Mouse (Mus musculus): ENCODE results near the gene Ehf.

Gene Ehf

DNA sequence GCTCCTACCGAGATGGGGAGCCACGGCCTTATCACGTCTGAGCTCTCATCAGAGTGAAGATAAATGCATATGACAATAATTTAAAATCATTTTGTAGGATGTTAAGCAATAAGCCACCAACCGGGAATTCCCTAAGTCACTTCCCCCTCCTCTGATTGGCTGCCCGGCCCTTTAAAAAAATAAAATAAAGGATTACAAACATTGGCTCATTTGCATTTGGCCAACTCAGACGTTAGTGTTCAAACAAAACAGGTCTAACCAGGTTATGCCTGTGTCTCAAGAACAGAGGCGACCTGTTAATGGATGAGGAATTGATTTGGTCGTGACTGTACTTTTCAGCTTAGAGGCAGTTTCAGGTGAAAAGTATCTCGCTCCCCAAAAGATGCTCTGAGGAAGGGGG is at the start of gene Ehf:
TSS of gene Ehf (minus strand) at position 147 of the 400 bp plus-strand sequence.
- no peak for DNase-seq

DNA sequence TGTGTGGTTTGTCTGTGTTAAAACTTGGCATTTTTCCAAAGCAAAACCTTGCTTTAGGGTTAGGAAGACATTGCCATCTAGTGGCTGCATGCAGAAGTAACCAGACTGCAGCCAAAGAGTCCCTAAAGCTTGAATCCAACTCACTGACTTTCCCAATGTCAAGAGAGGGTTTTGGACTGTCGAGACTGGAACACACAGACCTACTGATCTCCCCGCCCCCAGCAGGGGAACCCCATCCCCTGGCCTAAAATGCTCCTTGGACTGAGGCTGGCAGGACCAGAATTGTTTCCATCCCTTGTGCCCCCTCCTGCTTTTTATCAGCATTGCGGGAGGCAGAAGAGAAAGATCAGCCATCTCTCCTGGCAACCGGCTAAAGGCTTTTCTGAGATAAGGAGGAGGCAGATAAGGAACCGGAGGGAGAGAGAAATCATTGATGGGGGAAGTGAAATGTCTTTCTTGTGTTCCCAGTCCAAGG is 44.4 kb upstream of the Ehf start:
- DNase-seq: peak; percentile 16

DNA sequence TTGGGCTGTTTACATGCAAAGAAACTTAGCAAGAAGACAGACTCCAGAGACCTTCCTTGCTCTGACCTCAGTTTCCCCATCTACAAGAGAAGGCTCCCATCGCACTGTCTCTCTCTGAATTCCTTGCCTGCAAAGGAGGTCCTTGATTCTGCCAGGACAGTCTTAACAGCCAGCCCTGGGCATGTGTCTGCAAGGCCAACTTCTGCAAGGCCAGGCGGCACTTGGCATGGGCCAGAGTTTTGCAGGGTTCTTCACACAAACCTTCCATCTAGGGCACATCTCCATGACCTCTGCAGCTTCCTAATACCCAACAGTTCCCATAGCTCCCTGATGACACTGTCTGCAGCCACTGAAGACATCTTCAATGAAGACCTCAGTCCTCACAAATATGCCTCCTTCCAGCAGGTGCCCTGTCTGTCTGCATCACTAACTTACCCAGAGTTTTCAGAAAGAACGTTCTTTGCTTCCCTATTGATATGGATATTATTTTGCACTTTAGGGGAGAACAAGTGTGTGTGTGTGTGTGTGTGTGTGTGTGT is 43.7 kb upstream of the Ehf start:
- DNase-seq: no peak

- no peak for DNase-seq
These were observed 40.5 kb upstream of the Ehf start for GRCm38 (mm10) chr2:103343611-103344010.

- no peak for DNase-seq
These were observed 39.0 kb upstream of the Ehf start for GRCm38 (mm10) chr2:103342123-103342522.

GRCm38 (mm10) chr2:103341375-103341971 is 38.4 kb upstream of the Ehf start:
- no peak for DNase-seq

- DNase-seq: no peak
These were observed 35.6 kb upstream of the Ehf start for GRCm38 (mm10) chr2:103338706-103339105.

DNA sequence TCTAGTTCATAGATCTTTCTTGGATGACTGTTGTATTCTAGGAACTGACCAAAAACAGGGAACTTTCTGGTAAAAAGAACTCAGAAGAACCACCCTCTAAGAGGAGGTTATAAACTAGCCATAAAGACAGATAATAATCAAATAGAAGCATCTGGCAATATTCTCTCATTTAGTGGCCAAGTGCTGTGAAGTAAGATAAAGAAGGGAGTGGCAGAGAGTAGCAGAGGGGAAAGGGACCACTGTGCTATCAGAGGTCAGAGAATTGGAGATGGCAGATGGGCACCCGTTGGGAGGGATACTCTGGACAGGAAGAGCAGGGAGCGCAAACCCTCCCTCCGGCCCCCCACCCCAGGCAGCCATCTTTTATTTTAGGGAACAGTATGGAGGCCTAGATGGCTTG is 34.3 kb upstream of the Ehf start:
- no peak for DNase-seq

DNA sequence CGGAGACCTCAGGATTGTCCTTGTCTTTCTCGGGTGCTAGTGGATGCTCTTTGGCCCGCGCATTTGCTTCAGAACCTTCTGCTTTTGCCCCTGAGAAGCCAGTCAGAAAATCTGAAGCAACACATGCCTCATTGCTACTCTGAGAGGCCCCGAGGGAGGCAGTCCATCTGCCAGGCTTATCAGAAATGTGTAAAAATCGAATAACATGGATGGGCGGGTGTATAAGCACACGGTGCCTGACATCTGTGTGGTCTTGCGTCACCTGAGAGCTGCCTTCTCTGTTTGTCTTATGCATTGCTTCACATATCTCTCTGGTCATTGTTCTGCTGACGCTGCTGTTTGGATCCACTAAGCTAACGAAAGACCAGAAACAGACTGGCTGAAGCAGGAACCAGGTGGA is 33.5 kb upstream of the Ehf start:
- no peak for DNase-seq

- no peak for DNase-seq
These were observed 32.9 kb upstream of the Ehf start for GRCm38 (mm10) chr2:103336000-103336399.

DNA sequence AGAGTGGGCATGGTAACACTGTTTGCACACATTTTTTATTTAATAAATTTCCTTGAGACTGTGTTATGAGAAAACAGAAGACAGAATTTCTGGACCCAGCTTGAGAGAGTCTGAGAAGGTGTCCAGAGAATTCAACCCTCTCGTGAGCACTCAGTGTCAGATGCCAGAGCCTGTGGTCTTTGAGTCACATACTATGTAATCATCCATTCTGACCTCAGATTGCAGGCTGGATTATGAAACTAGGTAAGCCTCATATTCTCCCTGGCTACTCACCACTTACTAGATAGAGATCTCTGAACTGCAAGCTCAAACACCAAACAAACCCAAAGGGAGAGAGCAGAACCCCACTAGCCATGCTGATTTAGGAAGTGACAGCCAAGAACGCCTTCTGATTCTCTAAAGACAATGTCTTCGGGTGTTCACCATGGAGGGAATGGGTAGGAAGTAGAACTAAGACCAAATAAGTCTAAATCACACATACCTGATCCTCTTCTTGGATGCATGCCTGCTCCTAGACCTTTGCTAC is 28.7 kb upstream of the Ehf start:
- DNase-seq: no peak

DNA sequence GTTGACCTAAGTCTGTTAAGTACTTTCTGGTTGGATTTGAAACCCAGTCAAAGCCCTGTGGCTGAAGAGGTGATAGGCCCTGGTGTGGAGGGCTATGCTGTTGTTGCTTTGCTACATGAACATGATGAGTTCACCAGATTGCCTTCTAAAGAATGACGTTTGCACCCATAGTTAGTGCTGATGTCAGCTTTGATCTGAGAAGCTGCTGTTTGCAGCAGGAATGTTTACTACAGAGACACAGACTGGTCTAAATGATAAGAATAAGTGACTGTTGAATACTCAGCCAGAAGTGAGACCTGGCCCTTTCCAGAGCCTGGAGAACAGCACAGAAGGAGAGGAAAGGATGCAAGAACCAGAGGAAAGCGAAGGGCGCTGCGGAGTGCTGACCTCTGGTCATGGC is 25.7 kb upstream of the Ehf start:
- no peak for DNase-seq

GRCm38 (mm10) chr2:103325301-103326048 is 22.4 kb upstream of the Ehf start:
- DNase-seq: no peak

GRCm38 (mm10) chr2:103324320-103324719 is 21.2 kb upstream of the Ehf start:
- no peak for DNase-seq

- DNase-seq: no peak
These were observed 19.1 kb upstream of the Ehf start for GRCm38 (mm10) chr2:103322171-103322570.

- DNase-seq: no peak
These were observed 18.6 kb upstream of the Ehf start for GRCm38 (mm10) chr2:103321638-103322037.

DNA sequence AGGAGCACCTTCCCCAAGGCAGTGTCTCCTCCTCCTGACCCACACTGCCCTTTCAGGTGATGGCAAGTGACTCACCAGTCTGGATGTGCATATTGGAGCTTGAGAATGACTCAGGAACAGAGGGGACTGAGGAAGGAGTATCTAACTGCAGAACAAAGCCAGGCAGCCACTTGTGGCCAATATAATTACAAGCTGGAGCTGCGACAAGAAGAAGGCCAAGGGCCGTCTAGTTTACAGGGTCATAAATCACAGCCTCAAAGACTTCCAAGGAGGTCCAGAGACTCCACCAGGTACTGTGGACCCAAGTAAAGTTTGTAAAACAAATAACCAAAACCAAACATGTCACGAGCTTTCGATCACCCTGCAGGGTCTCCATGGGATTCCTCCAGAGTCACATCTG is 10.9 kb upstream of the Ehf start:
- no peak for DNase-seq

DNA sequence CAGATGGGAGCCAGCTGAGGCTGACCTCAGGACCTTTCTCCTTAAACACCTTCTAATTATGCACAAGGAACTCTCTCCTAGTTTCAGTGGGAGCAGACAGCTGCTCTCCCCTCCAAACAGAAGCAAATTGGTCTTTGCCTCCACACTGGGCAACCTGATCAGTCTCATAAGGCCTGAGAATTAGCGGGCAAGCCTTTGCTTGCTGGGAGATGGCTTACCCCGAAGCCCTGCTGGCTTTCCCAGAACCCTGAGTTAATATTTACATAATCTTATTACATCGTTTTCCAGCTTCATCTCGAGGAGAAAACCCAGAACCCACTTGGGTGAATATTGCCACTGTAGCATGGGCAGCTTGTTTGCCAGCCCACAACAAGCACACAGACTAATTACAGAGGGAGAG is 9.6 kb upstream of the Ehf start:
- no peak for DNase-seq

DNA sequence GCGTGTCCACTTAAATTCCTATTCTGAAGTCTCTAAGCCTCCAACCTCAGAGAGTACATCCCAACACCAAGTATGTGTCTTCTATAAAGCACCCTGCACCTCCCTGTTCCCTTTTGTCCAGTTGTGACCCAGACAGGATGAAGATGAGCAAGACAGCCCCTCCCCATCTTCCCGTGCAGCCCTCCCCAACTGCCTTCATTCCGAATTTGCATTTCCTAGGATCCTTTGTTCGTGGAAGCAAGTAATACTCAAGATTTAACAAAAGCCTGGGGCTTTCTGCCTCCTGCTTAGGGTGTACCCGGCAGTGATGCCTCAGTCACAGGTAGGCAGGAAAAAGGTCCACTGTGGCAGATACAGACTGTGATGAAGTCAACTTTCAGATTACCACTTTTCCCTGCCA is 7.6 kb upstream of the Ehf start:
- DNase-seq: no peak

- no peak for DNase-seq
These were observed 3.6 kb upstream of the Ehf start for GRCm38 (mm10) chr2:103306686-103307085.

DNA sequence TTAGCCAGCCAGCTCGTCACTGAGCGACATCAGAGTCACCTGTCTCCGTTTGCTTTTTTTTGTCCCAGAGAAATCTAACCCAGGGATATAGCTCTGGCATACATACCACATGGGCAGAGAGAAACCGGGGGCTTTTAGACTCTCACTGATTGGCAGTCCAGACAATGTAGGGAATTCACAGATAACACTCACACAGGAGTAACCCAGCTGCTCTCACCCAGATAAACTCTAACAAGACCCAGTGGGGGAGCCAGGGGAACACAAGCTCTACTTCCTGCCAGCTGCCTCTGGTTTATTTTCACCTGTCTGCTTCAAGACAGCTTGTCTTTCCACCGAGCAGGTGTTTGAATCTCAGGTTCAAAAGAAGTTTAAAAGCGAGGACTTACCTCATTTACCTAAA is 409 bp downstream of the Ehf start:
- DNase-seq: no peak

DNA sequence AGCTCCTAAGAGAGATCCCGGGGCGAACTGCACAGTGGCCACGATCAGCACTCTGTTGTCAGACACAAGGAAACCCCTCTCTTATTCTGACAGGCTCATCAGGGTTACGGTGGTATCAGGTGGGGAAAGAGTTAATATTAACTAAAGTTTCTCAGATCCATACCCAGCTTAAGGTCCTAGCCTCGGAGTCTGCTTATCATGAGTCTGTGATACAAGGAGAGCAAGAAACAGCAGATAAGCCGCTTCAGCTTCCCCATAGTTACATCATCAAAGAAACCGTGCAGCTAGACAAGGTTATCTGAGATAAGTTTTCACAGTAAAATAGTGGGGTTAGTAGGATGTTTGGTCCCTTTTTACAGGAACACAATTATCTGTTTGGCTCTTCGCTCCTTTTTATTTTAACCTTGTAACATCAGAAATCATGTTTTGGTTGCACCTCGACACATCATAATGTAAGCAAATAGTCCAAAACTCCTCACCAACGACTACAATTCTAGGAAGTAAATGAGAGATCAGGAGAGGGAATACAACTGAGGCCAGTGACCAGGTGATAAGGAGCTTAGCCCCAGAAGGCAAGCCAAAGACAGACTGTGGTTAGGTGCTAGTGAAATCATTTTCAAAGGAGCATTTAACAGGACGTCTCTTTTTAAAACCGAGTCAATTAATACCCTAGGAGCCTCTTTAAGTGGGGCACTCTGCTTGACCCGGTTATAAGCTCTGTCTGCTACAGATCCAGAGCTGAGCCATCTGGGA is 4.2 kb downstream of the Ehf start:
- no peak for DNase-seq

- DNase-seq: no peak
These were observed 8.6 kb downstream of the Ehf start for GRCm38 (mm10) chr2:103294526-103294925.

All from thymus, postnatal 25 days (tissue).